Comparison of ENCODE assay signal across 8 mouse cellular contexts in the genomic region with DNA sequence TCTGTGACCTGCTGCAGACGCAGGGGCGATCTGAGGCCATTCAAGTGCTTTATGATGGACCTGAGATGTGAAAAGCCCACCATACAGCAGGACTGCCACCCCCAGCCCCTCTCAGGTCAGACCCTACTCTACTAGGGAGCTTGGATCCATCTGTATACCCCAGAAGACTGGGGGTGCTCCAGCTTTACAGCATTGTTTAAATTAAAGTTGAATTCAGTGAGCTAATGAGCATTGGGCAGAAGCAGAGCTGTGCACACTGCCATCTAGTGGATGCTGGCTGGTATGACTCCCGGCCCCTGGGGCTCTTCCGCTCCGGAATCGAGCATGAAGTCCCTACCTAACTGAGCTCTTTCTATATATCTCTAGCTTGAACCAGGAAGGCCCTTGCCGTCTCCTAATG.
A peak's percentile ranks its signal among the peaks of the same experiment; 100 is the strongest.
DNase-seq lines count a peak whose midpoint lies in the region; ATAC-seq and TF ChIP-seq lines count a peak whose summit lies in the region.

No protein-coding gene starts in this region.

- H3K27ac ChIP-seq in cerebellum, adult 2 months (ENCODE audit: insufficient read depth, low read length): no peak overlapping the region
- H3K27ac ChIP-seq in forebrain, embryonic 14.5 days (ENCODE audit: low read depth, low read length): no peak overlapping the region
- no peak overlapping the region for H3K27ac ChIP-seq in hindbrain, embryonic 15.5 days (replicated peaks)

- peak; percentile 84 for ATAC-seq in forebrain, embryonic 14.5 days
- peak; percentile 75 for ATAC-seq in hindbrain, embryonic 15.5 days (ENCODE audit: low FRiP score, low read depth)

- H3K9me3 ChIP-seq in forebrain, embryonic 14.5 days (replicated peaks; ENCODE audit: control insufficient read depth, low read length): no peaks in the 10 kb centered on the region
- no peaks in the 10 kb centered on the region for H3K9me3 ChIP-seq in hindbrain, embryonic 15.5 days

- H3K9ac ChIP-seq in forebrain, embryonic 14.5 days (ENCODE audit: low read length): no peak overlapping the region
- H3K9ac ChIP-seq in hindbrain, embryonic 15.5 days: no peak overlapping the region

- peak; percentile 8 for DNase-seq in spleen, adult 12 weeks (ENCODE audit: low spot score)
- DNase-seq in spleen, postnatal 36 days (ENCODE audit: low spot score in 2 of 2): no peak
- peak; percentile 60 to 74 for DNase-seq in cerebellum, adult 2 months
- DNase-seq in forebrain, embryonic 14.5 days (ENCODE audit: low spot score): peak; percentile 79
- peak; percentile 51 for DNase-seq in left cerebral cortex, adult 11 months (ENCODE audit: low spot score)
- DNase-seq in lung, postnatal 4 days: peak; percentile 54 to 66
- peak; percentile 63 for DNase-seq in right cerebral cortex, postnatal 14 days

- peak; percentile 95 for TF ChIP-seq CTCF in cerebellum, adult 2 months (IDR thresholded peaks at IDR 0.05; ENCODE audit: borderline replicate concordance, insufficient read depth, low read depth, low read length)

- H3K27me3 ChIP-seq in cerebellum, adult 2 months (ENCODE audit: control insufficient read depth, insufficient read depth, low read length): no peaks in the 10 kb centered on the region
- no peaks in the 10 kb centered on the region for H3K27me3 ChIP-seq in forebrain, embryonic 14.5 days (replicated peaks; ENCODE audit: control insufficient read depth, insufficient read depth, low read length)
- no peaks in the 10 kb centered on the region for H3K27me3 ChIP-seq in hindbrain, embryonic 15.5 days

- peaks cover 7% of the 10 kb centered on the region for H3K36me3 ChIP-seq in forebrain, embryonic 14.5 days (ENCODE audit: control insufficient read depth, insufficient read depth, low read length)
- H3K36me3 ChIP-seq in hindbrain, embryonic 15.5 days: peaks cover 4% of the 10 kb centered on the region; the same call in 1 of the 2 replicates

- H3K4me2 ChIP-seq in forebrain, embryonic 14.5 days (ENCODE audit: low read length): no peak overlapping the region
- H3K4me2 ChIP-seq in hindbrain, embryonic 15.5 days: no peak overlapping the region

- no peaks in the 10 kb centered on the region; the same call in 1 of the 2 replicates for H3K4me1 ChIP-seq in cerebellum, adult 2 months (ENCODE audit: control insufficient read depth, insufficient read depth, low read length)
- H3K4me1 ChIP-seq in forebrain, embryonic 14.5 days (ENCODE audit: control insufficient read depth, insufficient read depth, low read length): no peaks in the 10 kb centered on the region
- H3K4me1 ChIP-seq in hindbrain, embryonic 15.5 days (replicated peaks): no peaks in the 10 kb centered on the region

- no peak overlapping the region for H3K4me3 ChIP-seq in cerebellum, adult 2 months (replicated peaks; ENCODE audit: insufficient read depth, low read depth, low read length)
- no peak overlapping the region for H3K4me3 ChIP-seq in forebrain, embryonic 14.5 days (ENCODE audit: low read depth, low read length)
- H3K4me3 ChIP-seq in hindbrain, embryonic 15.5 days: no peak overlapping the region

- 33% methylated on average over 7 of the region's 7 CpGs for WGBS in cerebellum, adult 2 months
- WGBS in forebrain, embryonic 14.5 days: 36% methylated on average over 7 of the region's 7 CpGs
- WGBS in hindbrain, embryonic 15.5 days: 35% methylated on average over 7 of the region's 7 CpGs

- TF ChIP-seq POLR2A in cerebellum, adult 2 months (IDR thresholded peaks at IDR 0.05; ENCODE audit: borderline replicate concordance, insufficient read depth, low read length): no peak

Comparison
In these comparisons a context has a peak if more than half of its experiments do, and no peak if none do; other contexts are left out.
1. DNase-seq: peak in spleen, adult 12 weeks (single experiment), cerebellum, adult 2 months (2 of 2), forebrain, embryonic 14.5 days (single experiment), left cerebral cortex, adult 11 months (single experiment), lung, postnatal 4 days (2 of 2) and right cerebral cortex, postnatal 14 days (single experiment); none in spleen, postnatal 36 days (0 of 2).